In genomic region chr10:98494354-98494753, GRCm38 (mm10) we compare ENCODE assay signal across 8 mouse cellular contexts.
DNase-seq lines count a peak whose midpoint lies in the region; ATAC-seq lines count a peak whose summit lies in the region.

No protein-coding gene starts in this region.

- no peaks in the 10 kb centered on the region for H3K36me3 ChIP-seq in forebrain, embryonic 15.5 days
- no peaks in the 10 kb centered on the region for H3K36me3 ChIP-seq in hindbrain, embryonic 12.5 days

- peak; percentile 74; the same call in 1 of the 2 replicates for ATAC-seq in forebrain, embryonic 15.5 days (replicated peaks)
- ATAC-seq in hindbrain, embryonic 12.5 days (ENCODE audit: low FRiP score) = 0 out of 2 replicates have a peak, but pooled peaks have one; percentile 74
- no peak for ATAC-seq in erythroid progenitor cell, adult 5-6 weeks (replicated peaks; ENCODE audit: low FRiP score, poor library complexity, severe bottlenecking)

- H3K4me3 ChIP-seq in forebrain, embryonic 15.5 days = no peak overlapping the region
- H3K4me3 ChIP-seq in hindbrain, embryonic 12.5 days = no peak overlapping the region

- no peaks in the 10 kb centered on the region for H3K4me1 ChIP-seq in forebrain, embryonic 15.5 days
- H3K4me1 ChIP-seq in hindbrain, embryonic 12.5 days = no peaks in the 10 kb centered on the region

- H3K9me3 ChIP-seq in forebrain, embryonic 15.5 days = no peaks in the 10 kb centered on the region
- H3K9me3 ChIP-seq in hindbrain, embryonic 12.5 days (replicated peaks) = no peaks in the 10 kb centered on the region

- no peaks in the 10 kb centered on the region for H3K27me3 ChIP-seq in forebrain, embryonic 15.5 days
- no peaks in the 10 kb centered on the region for H3K27me3 ChIP-seq in hindbrain, embryonic 12.5 days

- DNase-seq in MEL-GATA-1-ER (ENCODE audit: extremely low read depth, low read depth) = peak; percentile 52
- peak; percentile 22 for DNase-seq in c-Kit-positive CD71-positive TER-119-negative erythroid progenitor cells, embryonic 14.5 days (ENCODE audit: low read depth)
- peak; percentile 41 to 60 for DNase-seq in layer of hippocampus, postnatal 25 days (ENCODE audit: extremely low spot score in 1 of 2, low spot score in 1 of 2)
- DNase-seq in lung, postnatal 4 days = peak; percentile 75 to 84
- DNase-seq in right cerebral cortex, postnatal 10 days (ENCODE audit: low spot score in 2 of 2) = peak; percentile 73

- H3K27ac ChIP-seq in forebrain, embryonic 15.5 days (replicated peaks) = no peak overlapping the region
- no peak overlapping the region for H3K27ac ChIP-seq in hindbrain, embryonic 12.5 days

- no peak overlapping the region for H3K4me2 ChIP-seq in forebrain, embryonic 15.5 days (replicated peaks)
- H3K4me2 ChIP-seq in hindbrain, embryonic 12.5 days (replicated peaks) = no peak overlapping the region

- H3K9ac ChIP-seq in forebrain, embryonic 15.5 days (replicated peaks) = no peak overlapping the region
- no peak overlapping the region for H3K9ac ChIP-seq in hindbrain, embryonic 12.5 days

- WGBS in forebrain, embryonic 15.5 days = 8% methylated on average over 8 of the region's 8 CpGs
- 14% methylated on average over 8 of the region's 8 CpGs for WGBS in hindbrain, embryonic 12.5 days

Comparison
In these comparisons a context has a peak if more than half of its experiments do, and no peak if none do; other contexts are left out.
1. DNase-seq: peak in every context shown above with its lines; median percentile 80 in lung, postnatal 4 days; 73 in right cerebral cortex, postnatal 10 days; 52 in MEL-GATA-1-ER; 50 in layer of hippocampus, postnatal 25 days; 22 in c-Kit-positive CD71-positive TER-119-negative erythroid progenitor cells, embryonic 14.5 days.